Mouse (Mus musculus): ENCODE data around the gene Lgals12.

The Lgals12 gene

DNA sequence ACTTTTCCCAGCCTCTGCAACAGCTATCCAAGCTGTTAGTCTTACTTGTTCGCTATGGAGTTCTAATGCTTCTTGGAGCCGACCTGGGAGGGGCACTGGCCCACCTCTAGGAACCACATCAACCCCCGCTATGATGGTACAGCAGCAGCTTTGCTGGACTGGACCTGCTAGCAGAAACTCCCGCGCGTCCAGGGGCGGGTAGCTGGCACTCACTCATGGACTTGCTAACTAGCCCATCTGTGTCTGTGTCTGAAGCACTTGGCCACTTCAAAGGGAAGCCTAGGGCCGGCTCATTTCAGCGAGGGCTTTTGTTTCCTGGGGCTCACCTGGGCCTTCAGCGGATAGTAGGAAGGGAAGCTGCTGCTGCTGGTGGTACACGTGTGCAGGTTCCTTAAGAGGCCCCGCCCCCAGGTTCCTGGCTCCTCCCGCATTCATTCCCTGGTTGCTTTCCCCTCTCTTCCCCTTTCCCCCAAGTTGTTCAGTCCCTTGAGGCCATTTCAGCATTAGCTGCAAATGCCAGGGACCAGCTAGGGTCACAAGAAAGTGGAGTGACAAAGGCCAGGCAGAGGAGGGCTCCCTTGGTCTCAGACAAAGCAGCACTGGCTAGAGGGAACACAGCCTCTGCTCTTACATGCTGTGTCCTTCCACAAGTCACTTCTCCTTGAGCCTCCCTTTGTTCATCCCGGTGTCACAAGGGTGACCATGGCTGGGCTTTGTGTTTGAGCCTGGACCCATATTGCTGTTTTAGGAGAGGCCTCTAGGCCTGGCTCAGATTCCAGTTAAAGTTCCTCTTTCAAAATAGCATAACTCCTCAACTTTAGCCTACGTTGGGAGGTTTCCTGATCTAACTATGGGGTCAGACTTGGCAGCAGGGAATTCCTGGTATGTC, at the start of gene Lgals12:
TSS of gene Lgals12 (minus strand) at position 393 of the 889 bp plus-strand sequence.
- DNase-seq (ENCODE audit: low spot score), result no peak

DNA sequence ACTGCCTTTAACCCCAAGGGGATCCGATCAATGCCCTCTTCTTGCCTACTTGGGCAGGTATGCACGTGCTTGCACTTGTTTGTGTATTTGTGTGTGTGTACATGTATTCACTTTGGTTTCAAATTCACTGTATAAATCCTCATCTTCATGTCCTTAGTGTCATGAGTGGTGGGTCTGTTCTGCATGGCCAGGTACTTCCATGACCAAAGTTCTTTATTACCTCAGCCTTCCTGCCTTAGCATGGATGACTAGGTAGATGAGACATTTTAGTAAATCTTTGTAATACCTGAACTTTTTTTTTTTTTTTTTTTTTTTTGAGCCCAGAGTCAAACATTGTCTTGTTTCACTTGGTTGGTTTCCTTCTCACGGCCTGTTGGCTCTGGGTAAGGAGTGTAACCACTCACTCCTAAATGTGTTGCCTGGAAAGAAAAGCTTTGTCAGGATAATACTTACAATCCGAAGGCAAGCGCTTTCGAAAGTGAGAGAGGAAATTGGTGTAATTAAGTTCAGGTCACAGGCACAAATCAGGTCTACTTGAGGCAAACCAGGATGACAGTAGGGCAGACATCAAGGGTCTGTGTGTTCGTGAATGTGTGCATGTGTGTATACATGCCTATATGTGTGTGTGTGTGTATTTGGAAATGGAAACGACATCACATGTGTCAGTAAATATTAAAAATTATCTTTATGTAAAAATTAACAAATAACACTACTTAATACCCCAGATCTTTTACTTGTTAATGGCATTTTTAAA, 42.1 kb upstream of the Lgals12 start:
- no peak for DNase-seq (ENCODE audit: low spot score)

DNA sequence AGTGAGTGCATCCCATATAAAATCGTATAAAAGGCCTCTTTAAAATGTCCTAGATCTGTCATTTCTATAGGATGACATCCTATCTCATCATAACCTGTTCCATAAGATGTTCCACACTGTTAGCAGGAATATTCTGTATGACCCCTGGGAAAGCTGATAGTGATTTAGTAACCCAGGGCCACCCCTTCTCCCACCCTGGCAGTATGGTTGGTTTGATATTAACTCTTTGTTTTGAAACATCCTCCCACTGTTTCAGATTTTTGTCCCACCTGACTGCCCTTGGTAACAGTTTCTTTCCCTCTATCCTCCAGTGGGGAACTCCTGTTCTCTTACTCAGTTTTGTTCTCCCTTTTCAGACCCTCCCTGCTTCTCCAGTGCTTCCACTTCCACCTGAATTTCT, 26.8 kb upstream of the Lgals12 start:
- DNase-seq (ENCODE audit: low spot score), result no peak

DNA sequence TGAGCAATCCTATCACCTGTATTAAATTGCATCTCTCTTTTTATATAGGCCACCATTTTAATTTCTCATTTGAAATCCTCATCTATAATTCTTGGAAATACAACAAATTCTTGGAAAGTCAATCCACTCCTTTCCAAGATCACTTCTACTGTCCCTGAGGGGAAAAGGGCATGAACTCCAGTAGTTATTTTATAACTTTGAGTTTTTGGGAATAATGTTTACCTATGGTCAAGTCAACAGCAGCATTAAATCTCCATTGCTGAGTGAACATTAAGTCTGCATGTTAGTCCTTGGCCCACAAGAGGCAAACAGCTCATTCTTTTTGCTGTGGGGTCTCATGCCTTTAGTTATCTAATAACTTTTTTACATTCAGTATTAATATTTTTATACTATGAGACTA, 26.0 kb upstream of the Lgals12 start:
- no peak for DNase-seq (ENCODE audit: low spot score)

DNA sequence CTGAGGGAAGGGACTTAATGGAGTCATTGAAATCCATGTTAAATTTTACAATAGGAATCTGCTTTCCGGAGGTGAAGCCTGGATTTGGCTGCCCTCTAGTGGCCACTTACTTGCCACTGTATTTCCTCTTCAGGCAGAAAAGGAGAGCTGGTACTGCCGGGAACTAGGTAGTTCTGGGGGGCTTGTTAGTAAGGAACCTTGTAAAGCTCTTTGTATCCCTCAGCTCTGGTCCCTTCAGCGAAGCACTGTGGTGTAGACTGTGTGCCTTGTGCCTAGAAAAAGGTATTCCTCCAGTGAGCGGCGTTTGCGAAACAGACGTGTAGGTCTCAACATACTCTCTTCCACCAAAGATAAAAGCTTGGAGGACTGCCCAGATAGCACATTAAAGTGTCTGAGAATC, 10.7 kb upstream of the Lgals12 start:
- DNase-seq (ENCODE audit: low spot score), result peak; percentile 31

DNA sequence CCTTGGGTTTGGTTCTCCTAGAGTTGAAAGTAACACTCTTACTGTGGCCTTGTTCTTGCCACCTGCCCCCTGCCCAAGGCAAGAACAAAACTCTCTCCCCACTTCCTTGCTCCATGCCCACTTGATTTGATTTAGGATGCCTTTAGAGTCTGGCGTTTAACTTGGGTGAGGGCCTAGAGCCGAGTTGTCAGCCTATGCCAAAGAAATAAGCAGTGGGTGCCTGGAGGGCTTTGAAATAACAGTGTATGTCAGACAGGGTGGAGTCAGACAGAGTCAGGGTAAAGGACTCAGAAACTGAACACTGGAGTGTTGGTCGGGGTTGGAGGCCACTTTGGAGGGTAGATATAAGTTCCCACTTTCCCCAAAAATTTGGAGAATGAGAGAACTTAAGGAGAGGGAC, 10.1 kb upstream of the Lgals12 start:
- no peak for DNase-seq (ENCODE audit: low spot score)

DNA sequence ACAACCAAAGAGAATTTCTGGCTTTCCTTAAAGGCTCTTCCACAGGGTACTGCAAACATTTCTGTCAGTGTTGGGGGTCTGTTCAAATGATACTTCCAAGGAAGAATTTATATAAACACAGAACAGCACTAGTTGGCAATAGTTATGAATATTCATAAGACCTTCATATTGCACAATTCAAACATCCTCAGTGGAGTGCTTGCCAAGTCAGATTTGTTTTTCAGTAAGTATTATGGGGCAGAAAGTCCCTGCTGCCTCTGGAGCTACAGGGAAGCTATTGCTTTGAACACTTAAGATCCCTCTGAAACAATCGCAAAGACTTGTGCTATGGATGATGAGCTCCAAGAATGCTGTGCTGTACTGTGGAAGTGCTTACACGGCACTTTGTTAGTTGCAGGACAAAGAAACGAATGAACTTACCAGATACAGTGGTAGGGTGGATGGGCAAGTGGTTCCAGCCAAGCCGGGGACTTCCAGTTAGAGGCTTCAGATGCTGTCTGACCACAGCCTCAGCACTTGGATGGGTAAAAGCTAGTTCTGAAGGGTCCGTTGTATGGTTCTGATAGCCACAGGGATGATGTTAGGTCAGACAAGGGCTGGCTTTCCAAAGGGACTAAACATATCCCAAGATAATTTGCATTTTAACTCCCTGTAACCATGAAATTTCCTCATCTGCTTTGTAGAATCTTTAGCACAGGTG, 9.4 kb upstream of the Lgals12 start:
- DNase-seq (ENCODE audit: low spot score), result no peak

DNA sequence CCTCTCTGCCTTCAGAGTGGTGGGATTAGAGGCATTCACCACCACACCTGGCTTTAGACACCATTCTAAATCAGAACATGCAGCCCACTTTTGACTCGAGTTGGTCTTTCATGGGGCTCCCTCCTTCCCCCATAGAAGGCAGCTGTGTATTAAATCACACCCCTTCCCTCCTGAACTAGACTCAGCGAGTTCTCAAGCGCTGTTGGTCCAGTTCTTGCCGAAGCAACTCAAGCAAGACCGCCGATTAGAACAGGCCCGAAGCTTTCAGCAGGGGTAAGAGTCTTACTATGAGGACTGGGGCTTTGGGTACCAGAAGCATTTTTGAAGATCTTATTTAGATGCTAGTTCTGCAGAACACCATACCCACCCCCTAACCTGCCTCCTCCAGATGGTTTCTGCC, 6.2 kb upstream of the Lgals12 start:
- DNase-seq (ENCODE audit: low spot score), result no peak

DNA sequence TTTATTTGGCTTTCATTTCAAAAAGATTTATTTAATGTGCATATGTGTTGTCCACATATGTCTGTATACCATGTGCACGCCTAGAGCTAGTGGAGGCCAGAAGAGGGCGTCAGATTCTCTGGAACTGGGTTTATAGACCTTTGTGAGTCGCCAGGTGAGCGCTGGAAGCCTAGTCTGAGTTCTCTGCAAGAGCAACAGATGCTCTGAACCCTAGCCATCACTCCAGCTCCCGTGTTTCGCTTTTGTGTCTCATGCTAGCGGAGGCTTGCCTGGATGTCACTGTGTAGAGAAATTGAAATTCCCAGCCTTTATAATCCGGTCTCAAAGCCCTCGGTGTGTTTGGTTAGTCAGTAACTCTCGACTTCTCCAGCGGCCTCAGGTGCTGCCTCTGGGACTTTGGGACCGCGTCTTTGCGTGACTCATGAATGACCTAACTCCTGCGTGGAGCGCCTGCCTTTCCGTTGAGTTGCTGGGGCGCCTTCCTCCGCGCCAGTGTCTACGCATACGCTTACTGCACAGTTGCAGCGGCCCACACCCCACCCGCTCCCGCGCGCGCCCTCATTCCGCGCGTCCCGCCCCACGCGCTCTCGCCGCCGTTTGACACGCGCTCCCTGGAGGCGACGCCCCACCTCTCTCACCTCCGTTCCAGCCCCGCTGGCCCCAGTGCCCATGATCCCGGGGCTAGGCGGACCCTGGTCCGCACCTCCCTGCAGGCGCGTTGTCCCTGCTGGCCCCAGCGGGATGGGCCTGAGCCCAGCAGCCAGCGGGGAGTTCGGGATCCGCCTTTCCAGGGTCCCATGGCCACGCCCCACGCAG, 5.2 kb upstream of the Lgals12 start, which contains the start of gene Hrasls5:
TSS of gene Hrasls5 (plus strand) at position 600 of the 816 bp plus-strand sequence.
- DNase-seq (ENCODE audit: low spot score), result no peak

DNA sequence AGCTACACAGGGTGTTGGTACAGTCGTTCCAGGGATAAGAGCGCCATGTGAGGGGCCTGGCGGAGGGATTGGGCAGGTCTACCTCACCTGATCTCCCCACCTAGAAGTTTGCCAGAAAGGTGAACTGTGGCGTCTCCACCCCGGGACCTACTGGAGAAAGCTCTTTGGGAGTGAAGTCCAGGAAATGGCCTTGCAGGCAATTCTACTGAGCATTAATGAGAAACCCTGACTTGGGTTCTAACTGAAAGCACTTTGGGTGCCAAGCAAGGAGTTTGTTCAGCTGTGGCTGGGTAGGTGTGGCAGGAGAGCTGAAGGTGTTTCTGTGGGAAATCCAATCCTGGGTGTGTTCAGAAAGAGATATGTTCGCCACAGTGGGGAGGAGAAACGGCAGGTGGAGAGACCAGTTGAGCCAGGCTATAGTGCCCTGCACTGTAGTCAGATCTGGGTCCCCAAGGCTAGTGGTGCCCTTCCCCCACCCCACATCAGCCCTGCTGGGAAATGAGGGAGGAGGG, 753 bp upstream of the Lgals12 start:
- DNase-seq (ENCODE audit: low spot score), result no peak

DNA sequence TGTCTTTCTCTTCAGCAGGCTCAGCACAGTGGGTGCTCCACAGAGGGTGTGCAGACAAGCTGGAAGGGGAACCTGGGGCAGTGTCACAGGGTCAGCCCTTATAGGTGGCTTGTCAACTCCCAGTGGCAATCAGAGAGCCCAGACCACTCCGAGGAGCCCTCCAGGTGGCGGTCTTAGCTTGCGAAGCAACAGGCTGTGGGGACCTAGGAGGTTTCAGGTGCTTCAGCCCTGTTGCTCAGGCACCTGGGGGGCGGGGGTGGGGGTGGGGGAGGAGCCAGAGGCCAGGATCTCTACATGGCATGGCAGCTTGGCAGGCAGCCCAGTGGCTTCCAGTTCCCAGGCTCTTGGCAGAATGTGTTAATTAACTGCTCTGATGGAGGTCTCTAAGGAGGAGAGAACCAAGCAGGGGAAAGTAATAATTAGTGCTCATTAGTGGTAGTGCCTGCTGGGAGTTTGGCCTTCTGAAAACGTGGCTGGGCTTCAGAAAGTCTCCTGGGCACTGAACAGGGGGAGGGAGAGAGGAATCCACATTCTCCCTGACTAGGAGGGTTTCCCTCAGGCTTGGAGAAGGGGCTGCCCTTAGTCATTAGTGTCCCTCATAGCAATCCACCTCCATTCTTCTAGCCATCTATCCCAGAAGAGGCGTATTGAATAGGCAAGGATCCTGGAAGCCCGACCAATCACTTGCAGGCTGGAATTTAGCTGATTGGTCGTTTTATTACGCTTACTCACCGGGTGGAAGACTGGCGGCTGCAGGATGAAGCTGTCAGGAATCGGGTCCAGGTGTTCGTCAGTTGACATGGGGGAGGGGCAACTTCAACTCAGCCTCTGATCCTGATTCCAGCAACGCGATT, 836 bp downstream of the Lgals12 start:
- DNase-seq (ENCODE audit: low spot score), result no peak

DNA sequence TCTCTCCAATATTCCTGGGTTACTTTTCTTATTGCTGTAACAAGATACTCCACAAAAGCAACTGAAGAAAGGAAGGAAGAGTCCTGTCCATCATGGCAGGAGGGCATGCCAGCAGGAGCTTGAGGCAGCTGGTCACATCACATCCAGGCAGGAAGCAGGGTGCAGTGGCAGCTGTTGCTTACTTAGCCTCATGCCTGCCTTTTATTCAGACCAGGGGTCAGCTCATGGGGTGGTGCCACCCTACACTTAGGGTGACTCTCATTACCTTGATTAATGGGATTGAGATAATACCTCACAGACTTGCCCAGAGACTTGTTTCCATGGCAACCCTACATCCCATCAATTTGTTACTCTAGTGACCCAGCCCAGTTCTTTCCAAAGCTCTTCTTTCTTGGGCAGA, 2.0 kb downstream of the Lgals12 start:
- DNase-seq (ENCODE audit: low spot score), result no peak

DNA sequence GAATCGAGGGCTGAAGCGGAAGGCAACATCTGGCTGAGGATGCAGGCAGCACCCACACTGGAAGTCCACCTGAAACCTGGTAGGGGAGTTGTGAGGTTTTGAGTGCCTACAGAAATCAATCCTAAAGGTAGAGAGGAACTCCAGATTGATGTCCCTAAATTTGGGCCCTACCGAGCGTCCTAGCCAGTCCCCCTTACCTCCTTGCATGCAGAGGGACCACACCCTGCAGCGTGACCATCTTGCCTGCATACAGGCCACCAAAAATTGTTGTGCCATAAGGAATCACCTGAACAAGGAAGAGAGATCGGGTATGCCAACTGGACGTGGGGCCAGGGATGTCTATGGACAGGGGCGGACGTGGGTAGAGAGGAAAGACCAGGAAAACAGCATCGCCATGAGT, 2.9 kb downstream of the Lgals12 start:
- DNase-seq (ENCODE audit: low spot score), result no peak

DNA sequence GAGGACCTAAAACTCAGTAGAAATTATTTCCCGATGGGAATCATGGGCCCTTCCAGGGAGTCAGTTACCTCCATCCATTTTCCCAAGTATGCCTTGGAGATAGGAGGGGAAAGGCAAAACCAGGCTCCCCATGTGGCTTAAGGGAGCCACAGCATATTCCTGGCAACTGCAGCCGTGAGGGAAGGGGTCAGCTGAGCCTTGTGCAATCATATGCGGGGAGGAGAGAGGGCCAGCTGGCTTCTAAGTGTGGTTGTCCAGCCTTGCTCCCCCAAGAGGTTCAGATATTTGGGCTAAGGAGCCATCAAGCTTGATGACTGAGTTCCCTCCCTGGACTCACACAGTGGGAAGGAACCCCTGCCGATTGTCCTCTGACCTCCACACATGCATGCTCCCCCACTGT, 5.4 kb downstream of the Lgals12 start:
- DNase-seq (ENCODE audit: low spot score), result no peak

DNA sequence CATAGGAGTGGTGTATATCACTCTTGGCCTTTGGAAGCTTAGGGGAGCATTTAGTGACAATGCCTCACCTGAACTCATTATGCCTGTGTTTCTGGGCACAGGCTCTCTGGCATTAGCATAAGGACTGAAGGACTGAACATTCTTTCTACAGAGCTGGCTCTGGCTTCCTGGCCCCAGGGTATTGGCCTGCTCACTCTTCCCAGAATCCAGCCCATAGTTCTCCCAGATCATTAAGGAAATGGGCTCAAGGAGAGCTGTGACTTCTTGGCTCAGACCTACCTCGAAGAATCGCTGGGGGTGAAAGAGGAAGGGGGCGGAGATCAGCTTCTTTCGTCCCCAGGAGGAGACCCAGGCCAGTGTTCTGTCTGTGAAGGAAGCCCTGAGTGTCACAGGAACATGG, 8.5 kb downstream of the Lgals12 start:
- DNase-seq (ENCODE audit: low spot score), result no peak

DNA sequence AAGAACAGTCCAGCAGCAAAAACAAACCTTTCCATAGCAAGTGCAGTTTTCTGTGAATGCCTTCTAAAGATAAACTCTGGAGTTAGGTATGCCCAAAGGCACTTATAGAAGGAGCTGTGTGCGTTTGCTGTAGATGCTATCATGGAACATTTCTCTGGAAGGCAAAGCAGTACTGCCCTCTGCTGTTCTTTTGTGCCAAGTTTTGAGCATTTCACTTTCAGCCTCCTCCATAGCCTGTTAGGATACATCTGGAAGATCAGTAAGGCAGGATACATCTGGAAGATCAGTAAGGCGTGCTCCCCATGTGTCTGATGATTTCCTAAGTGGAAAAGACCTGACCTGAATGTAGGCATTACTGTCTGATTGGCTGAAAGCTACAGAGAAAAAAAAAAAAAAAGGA, 11.5 kb downstream of the Lgals12 start:
- DNase-seq (ENCODE audit: low spot score), result peak; percentile 6

DNA sequence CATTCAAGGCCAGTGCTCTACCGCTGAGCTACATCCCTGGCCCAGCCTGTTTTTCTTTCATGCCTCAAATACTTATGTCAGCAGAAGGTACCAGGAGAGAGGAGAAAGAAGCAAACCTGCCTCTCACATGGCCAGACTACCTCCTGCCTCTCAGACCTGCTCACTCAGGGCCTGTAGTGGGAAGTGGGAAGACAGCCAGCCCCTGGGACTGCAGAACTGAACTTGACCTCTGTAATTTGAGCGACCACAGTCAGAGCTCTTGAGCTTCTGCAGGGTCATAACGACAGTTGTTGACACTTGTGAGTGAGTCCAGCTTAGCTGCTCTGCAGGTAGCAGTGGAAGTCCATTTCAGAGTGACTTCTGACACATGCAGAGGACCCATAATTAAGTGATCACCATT, 15.0 kb downstream of the Lgals12 start:
- no peak for DNase-seq (ENCODE audit: low spot score)

DNA sequence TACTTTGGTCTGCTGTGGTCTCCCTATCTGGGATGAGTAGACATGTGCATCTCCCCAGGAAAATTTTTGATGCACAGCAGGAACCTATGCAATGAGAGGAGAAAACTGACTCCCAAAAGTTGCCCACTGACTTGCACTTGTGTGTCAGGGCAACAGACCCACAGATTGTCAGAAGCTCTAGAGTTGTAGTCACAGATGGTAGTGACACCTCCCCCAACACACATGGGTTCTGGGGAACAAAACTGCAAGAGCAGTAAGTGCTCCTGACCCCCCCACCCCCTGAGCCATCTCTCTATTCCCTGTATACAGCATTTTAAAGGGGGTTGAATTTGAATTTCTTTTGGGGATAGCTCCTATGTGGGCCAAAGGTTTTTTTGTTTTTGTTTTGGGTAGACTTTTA, 16.2 kb downstream of the Lgals12 start:
- no peak for DNase-seq (ENCODE audit: low spot score)

DNA sequence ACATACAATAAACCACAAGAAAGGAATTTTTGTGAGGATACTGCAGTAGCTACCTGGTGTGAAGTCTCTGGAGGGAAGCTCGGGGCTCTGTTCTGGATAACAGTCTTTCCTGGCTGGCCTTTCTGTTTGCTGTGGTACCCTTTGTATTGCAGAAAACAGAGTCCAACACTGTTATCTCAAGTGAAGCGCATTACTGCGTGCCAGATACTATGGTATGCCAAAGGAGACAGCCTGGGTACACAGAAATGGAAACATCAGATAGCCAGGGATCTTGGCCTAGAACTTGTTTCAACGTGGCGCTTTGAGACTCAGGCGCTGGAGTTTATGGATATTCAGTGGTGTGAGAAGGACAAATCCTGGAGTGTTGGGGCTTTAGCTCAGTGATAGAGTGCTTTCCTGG, 21.2 kb downstream of the Lgals12 start:
- no peak for DNase-seq (ENCODE audit: low spot score)

DNA sequence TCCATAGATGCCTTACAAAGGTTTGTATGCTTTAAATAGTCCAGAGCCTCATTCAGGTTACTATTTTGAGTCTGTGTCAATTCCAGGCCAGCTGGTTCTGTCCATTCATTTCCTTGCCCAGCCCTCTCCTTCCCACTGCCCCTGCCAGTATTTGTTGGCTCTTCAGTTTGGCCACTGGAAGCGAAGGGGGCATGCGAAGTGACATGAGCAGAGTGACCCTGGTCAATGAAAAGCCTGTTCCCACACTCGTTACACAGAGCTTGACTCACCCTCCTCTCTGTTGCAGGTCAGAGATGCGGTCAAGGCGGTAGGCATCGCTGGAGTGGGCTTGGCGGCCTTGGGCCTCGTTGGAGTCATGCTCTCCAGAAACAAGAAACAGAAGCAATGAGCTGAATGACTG, 21.7 kb downstream of the Lgals12 start:
- DNase-seq (ENCODE audit: low spot score), result no peak

DNA sequence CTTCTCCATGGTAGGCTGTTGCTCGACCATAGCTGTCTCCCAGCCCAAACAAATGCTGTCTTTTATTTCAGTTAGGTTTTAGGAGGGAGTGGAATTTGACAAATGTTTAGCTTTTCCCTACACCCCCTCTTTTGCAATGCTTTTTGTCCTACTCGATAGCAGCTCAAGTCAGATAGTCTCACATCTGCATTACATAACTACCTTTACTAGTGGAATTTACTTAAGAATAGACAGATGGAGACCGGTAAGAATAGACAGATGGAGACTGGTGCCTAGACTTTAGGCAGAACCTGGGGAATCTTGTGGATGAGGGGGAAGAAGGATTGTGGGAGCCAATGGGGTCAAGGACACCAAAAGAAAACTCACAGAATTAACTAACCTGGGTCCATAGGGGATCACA, 23.4 kb downstream of the Lgals12 start:
- no peak for DNase-seq (ENCODE audit: low spot score)

Data from T-cell, adult 2 months (primary cell).